Mouse (Mus musculus) liver, postnatal 0 days (tissue): Measurements from ENCODE around the gene Slc27a1. TPM values are rescaled to one million over a fixed set of nuclear protein-coding genes. Genes with fewer than 3 reads are reported as not detected.
"Not testable (repeated sequence)": the region's sequence is repeated elsewhere in the genome, so short reads cannot be mapped to it uniquely, and the experiment has no call there.

Source experiments
- ATAC-seq: fragments of 200-750 bp; cut with Nextera tagmentation; 2 replicates; pipeline ENCODE4 v1.8.0; 2017; ENCODE audit warnings: mild to moderate bottlenecking, moderate library complexity
- DNase-seq: peaks from one replicate; pipeline ENCODE4 v3.0.0-alpha.2; 2016
- H3K27ac ChIP-seq: fragments of 300-500 bp; sonication (generic); 2 replicates; pipeline ENCODE4 v1.5.1; 2014; ENCODE audit warnings: antibody characterized with exemption, moderate library complexity, mild to moderate bottlenecking, low read depth
- H3K27me3 ChIP-seq: fragments of 300-500 bp; sonication (generic); 2 replicates; pipeline ENCODE4 v1.6.1; 2014; ENCODE audit warnings: low read length, control low read depth, mixed read lengths; ENCODE audit not compliant: insufficient read depth
- H3K36me3 ChIP-seq: fragments of 300-500 bp; sonication (generic); replicated peaks from 2 replicates; pipeline ENCODE4 v1.6.1; 2014; ENCODE audit warnings: mild to moderate bottlenecking, control low read depth, low read length, moderate library complexity, mixed read lengths; ENCODE audit not compliant: insufficient read depth
- H3K4me1 ChIP-seq: fragments of 300-500 bp; sonication (generic); 2 replicates; pipeline ENCODE4 v1.6.1; 2014; ENCODE audit warnings: antibody characterized with exemption, mild to moderate bottlenecking, control low read depth; ENCODE audit not compliant: insufficient read depth
- H3K4me2 ChIP-seq: fragments of 300-500 bp; sonication (generic); 2 replicates; pipeline ENCODE4 v1.6.1; 2014; ENCODE audit warnings: low read depth, mild to moderate bottlenecking, low read length, moderate library complexity, mixed read lengths
- H3K4me3 ChIP-seq: fragments of 300-500 bp; sonication (generic); 2 replicates; pipeline ENCODE4 v1.5.1; 2014; ENCODE audit warnings: low read depth, low read length
- H3K9ac ChIP-seq: fragments of 300-500 bp; sonication (generic); replicated peaks from 2 replicates; pipeline ENCODE4 v1.6.1; 2014; ENCODE audit warnings: mild to moderate bottlenecking, moderate library complexity
- H3K9me3 ChIP-seq: fragments of 300-500 bp; sonication (generic); 2 replicates; pipeline ENCODE4 v1.6.1; 2016; ENCODE audit warnings: mild to moderate bottlenecking, control low read depth, low read length, mixed read lengths
- CTCF ChIP-seq: sonication (generic); IDR thresholded peaks from 2 replicates; pipeline ENCODE4 v1.5.1; 2016; ENCODE audit warnings: antibody characterized with exemption, low read depth
- EP300 ChIP-seq: IDR thresholded peaks from 2 replicates; pipeline ENCODE4 v1.6.1; 2016; ENCODE audit warnings: antibody characterized with exemption, low read depth, mild to moderate bottlenecking
- WGBS: fragments of 180-500 bp; shearing (Covaris S2); extraction: QIAGEN DNeasy Blood & Tissue Kit; methylation state at CpG from one replicate; pipeline ENCODE4 v1.1.7; 2014; ENCODE audit not compliant: insufficient replicate concordance; 5-methylcytosine and 5-hydroxymethylcytosine counted together
- polyA plus RNA-seq: library from polyadenylated mRNA; unstranded; fragments of >200 nt; fragmentation: Nextera tagmentation; extraction: Ambion mirVana; gene quantifications from 2 replicates; pipeline ENCODE4 v1.2.1, GENCODE M21; 2015

Slc27a1 gene
- 6.0 and 6.8 TPM in 2 replicates for polyA plus RNA-seq

DNA sequence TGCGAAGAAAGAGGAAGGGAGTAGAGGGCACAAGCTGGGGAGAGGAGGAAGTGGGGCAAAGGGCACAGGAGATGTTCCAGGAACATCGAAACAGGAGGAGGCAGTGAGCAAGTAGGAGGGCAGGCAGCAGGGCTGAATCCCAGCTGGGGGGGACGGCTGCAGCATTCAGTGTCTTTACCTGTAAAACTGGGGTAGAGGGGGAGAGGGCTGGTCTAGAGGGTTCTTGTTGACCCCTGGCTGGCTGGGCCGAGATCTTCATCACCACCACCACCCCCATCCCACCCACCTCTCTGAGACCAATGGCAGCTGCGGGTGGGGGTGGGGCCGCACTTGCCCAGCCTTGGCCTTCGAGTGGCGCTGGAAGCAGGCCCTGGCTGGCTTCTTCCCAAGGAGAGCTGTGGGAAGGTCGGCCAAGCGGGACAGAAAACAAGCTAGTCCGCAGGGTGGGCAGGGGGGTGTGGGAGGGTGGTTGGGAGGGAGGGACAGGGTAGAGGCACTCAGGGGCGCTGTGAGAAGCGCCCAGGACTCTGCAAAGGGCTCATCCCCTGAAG, at the start of gene Slc27a1:
TSS of gene Slc27a1 (plus strand) at position 496 of the 551 bp plus-strand sequence.
- no peak for DNase-seq
- Histone ChIP-seq H3K36me3 (no peaks in the 10 kb centered on the region), H3K4me2 (peak within 1 kb of the TSS; percentile 81), H3K27me3 (peaks cover 3% of the 10 kb centered on the region; the same call in 1 of the 2 replicates), H3K27ac (peak within 1 kb of the TSS; percentile 90), H3K9me3 (peaks cover 3% of the 10 kb centered on the region; the same call in 1 of the 2 replicates), H3K4me1 (peaks cover 27% of the 10 kb centered on the region), H3K4me3 (peak within 1 kb of the TSS; percentile 57), H3K9ac (peak within 1 kb of the TSS; percentile 55)
- 27% methylated on average over 8 of the region's 13 CpGs for WGBS
- no peak for TF ChIP-seq CTCF
- no peak for TF ChIP-seq EP300
- ATAC-seq = no peak

DNA sequence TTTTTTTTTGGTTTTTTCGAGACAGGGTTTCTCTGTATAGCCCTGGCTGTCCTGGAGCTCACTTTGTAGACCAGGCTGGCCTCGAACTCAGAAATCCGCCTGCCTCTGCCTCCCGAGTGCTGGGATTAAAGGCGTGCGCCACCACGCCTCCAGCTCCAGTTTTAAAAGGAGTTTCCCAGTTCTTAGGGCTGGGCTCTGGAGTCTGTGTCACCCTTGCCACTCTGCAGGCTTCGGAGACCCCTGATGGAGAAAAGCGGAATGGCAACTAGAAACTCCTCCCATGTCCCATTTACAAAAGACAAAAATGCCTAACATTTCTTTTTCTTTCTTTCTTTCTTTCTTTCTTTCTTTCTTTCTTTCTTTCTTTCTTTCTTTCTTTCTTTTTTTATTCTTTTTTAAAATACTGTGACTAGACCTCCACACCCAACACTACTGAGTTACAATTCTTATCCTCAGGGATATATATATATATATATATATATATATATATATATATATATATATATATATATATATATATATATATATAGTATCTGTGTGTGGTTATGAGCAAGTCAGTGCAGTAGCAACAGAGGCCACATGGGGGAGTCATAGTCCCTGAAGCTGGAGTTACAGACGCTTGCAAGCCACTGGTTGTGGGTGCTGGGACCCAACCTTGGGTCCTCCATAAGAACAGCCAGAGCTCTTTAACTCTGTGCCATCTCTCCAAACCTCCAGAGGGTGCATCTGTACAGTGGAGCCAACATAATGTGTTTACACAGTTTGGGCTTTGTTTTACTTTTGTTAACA, 49.5 kb upstream of the Slc27a1 start:
- peak; percentile 70 for TF ChIP-seq CTCF
- H3K9ac ChIP-seq, H3K9me3 ChIP-seq, H3K4me1 ChIP-seq, H3K4me2 ChIP-seq, H3K36me3 ChIP-seq, ATAC-seq, H3K4me3 ChIP-seq, H3K27ac ChIP-seq, H3K27me3 ChIP-seq: not testable (repeated sequence)
- 31% methylated on average over 9 of the region's 10 CpGs for WGBS
- peak; percentile 72 for DNase-seq

DNA sequence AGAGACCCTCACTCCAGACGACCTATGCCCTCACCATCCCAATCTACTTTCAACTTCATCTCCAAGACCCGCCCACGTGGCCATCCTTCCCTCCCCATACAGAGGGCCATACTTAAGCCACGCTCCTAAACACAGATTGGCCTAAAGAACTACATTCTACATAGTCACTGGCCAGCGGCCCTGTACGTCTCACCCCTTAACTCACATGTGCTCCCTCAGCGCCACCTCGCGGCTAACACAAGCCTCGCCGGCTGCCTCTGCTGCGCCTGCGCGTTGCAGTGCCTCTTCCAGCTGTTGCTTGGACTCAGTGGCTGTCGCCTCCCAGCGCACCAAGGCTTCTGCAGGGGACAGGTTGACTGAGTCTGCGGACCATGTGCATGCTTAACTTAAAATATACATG, 47.0 kb upstream of the Slc27a1 start:
- no peaks in the 10 kb centered on the region for H3K36me3 ChIP-seq
- H3K4me3 ChIP-seq = no peak overlapping the region
- no peaks in the 10 kb centered on the region for H3K9me3 ChIP-seq
- no peak overlapping the region for H3K27ac ChIP-seq
- no peak overlapping the region for H3K9ac ChIP-seq
- TF ChIP-seq CTCF (peak; percentile 96), EP300 (no peak)
- WGBS = 2% methylated on average over 17 of the region's 17 CpGs
- no peak overlapping the region for H3K4me2 ChIP-seq
- ATAC-seq (peak; percentile 89), DNase-seq (peak; percentile 95)
- H3K4me1 ChIP-seq = no peaks in the 10 kb centered on the region
- peaks cover 11% of the 10 kb centered on the region for H3K27me3 ChIP-seq

DNA sequence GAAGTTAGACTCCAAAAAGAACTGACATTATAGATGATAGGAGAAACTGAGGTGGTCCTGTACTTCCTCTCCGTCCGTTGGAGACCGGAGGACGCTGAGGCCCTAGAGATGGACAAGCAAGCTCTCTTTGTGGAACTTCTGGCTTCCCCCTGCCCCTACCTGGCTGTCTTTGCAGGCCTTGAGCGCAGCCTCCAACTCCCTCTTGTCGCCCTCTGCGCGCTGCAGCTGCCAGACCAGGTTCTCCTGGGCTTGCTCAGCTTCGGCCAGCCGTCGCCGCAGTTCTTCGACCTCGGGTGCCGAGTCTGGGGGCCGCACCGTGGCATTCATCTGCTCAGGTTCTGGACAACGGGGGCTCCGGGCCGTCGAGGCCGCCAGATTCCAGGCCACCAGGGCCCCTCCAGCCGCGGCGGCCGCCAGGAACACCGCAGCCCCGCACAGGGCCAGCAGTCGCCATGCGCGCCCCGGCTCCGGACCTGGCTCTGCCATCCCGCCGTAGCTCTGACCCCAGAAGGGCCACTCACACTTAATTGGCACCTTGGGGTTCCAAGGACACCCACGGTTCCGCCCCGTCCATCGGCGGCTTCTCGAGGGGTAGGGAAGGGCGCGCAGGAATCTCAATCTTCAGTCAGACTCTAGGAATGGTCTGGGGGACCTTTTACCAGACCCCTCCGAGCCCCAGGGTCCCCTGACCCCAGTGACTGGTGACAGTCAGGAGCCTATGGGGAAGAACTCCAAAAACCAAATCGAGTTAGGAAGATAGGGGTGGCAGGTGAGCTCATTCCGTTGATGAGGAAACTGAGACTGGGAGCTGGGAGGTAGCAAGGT, 43.2 kb upstream of the Slc27a1 start, which contains the start of gene Ccdc194:
TSS of gene Ccdc194 (minus strand) at position 486 of the 825 bp plus-strand sequence.
- no peak for TF ChIP-seq CTCF
- Histone ChIP-seq H3K36me3 (no peaks in the 10 kb centered on the region), H3K4me3 (no peak within 1 kb of the TSS), H3K4me2 (no peak within 1 kb of the TSS), H3K9ac (no peak within 1 kb of the TSS), H3K27ac (peak within 1 kb of the TSS; percentile 84), H3K4me1 (peaks cover 3% of the 10 kb centered on the region; the same call in 1 of the 2 replicates), H3K9me3 (no peaks in the 10 kb centered on the region), H3K27me3 (peaks cover 11% of the 10 kb centered on the region)
- no peak for DNase-seq
- ATAC-seq = no peak
- 36% methylated on average over 43 of the region's 46 CpGs for WGBS

DNA sequence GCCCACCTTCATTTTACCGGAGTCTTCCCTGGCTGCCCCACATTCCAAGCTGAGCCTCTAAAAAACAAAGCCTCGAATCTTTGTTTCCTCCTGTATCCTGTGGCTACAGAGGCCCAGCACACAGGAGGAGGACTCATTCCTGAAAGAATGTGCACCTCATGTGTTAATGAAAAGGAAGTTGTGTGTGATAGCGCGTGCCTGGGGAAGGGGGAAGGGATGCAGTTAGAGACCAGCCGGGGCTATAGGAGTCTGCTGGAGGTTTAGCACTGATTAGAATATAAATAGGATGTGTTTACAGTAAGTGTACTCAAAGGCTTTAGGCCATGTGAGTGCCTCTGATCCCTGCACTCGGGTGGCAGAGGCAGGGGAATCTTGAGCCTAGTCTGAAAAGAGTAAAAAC, 42.4 kb upstream of the Slc27a1 start:
- H3K27me3 ChIP-seq = peaks cover 11% of the 10 kb centered on the region
- no peak overlapping the region for H3K4me2 ChIP-seq
- WGBS = 20% methylated on average over 6 of the region's 6 CpGs
- no peaks in the 10 kb centered on the region for H3K9me3 ChIP-seq
- no peaks in the 10 kb centered on the region for H3K36me3 ChIP-seq
- TF ChIP-seq EP300 (no peak), CTCF (no peak)
- H3K4me3 ChIP-seq = no peak overlapping the region
- H3K27ac ChIP-seq = peak overlapping the region; percentile 84
- ATAC-seq = peak; percentile 16; the same call in 1 of the 2 replicates
- H3K4me1 ChIP-seq = peaks cover 3% of the 10 kb centered on the region; the same call in 1 of the 2 replicates
- no peak for DNase-seq
- H3K9ac ChIP-seq = no peak overlapping the region

DNA sequence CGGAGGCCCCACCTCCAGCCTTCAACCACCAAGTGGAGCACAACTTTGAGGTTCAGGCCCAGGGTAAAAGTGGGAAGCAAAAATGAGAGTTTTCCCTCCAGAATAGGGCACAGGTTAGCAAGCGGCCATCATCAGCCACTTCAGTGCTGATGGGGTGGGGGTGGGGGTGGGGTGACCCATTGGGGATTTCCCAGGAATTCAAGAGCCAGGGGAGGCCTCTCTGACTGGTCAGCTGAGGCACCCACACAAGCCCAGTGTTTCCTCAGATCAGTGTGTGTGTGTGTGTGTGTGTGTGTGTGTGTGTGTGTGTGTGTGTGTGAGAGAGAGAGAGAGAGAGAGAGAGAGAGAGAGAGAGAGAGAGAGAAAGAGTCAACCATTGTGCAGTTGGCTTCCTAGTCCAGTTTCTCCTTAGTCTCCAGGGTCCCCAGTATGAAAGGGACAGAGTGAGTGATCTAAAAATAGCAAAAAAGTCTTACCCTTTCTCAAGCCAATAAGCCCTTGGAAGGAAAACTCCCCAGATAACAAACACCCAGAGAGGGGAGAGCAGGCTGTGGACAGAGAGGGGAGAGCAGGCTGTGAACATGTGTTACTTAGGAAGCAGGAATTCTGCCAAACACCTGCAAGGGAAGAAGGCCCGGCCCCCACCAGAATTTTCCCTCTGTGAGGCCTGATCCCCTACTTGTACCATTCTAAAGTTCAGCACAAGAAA, 41.4 kb upstream of the Slc27a1 start:
- ATAC-seq = no peak
- Histone ChIP-seq H3K4me1 (peaks cover 3% of the 10 kb centered on the region; the same call in 1 of the 2 replicates), H3K9ac (no peak overlapping the region), H3K4me2 (no peak overlapping the region), H3K27me3 (peaks cover 11% of the 10 kb centered on the region), H3K27ac (peak overlapping the region; percentile 84), H3K4me3 (no peak overlapping the region), H3K9me3 (no peaks in the 10 kb centered on the region), H3K36me3 (no peaks in the 10 kb centered on the region)
- no peak for DNase-seq
- TF ChIP-seq CTCF = no peak
- no peak for TF ChIP-seq EP300
- WGBS = 40% methylated on average over 3 of the region's 3 CpGs
